Mouse (Mus musculus) intestine, postnatal 0 days (tissue): ENCODE measurements around the gene Clip2. TPM values are rescaled to one million over a fixed set of nuclear protein-coding genes. Genes with fewer than 3 reads are reported as not detected.

Experiments
- ATAC-seq: fragments of 200-750 bp; cut with Nextera tagmentation; 2 replicates; pipeline ENCODE4 v1.8.0; 2017; ENCODE audit warnings: mild to moderate bottlenecking, moderate TSS enrichment, moderate library complexity
- H3K27ac ChIP-seq: fragments of 300-500 bp; sonication (generic); 2 replicates; pipeline ENCODE4 v1.5.1; 2014; ENCODE audit warnings: mild to moderate bottlenecking, low read depth, low read length, moderate library complexity
- H3K27me3 ChIP-seq: fragments of 300-500 bp; sonication (generic); replicated peaks from 2 replicates; pipeline ENCODE4 v1.6.1; 2014; ENCODE audit warnings: low read length, mixed read lengths; ENCODE audit not compliant: control insufficient read depth, insufficient read depth
- H3K36me3 ChIP-seq: fragments of 300-500 bp; sonication (generic); 2 replicates; pipeline ENCODE4 v1.6.1; 2014; ENCODE audit warnings: mild to moderate bottlenecking, moderate library complexity; ENCODE audit not compliant: control insufficient read depth, insufficient read depth
- H3K4me1 ChIP-seq: fragments of 300-500 bp; sonication (generic); replicated peaks from 2 replicates; pipeline ENCODE4 v1.6.1; 2014; ENCODE audit warnings: antibody characterized with exemption, low read length, mixed read lengths; ENCODE audit not compliant: control insufficient read depth, insufficient read depth
- H3K4me2 ChIP-seq: fragments of 300-500 bp; sonication (generic); replicated peaks from 2 replicates; pipeline ENCODE4 v1.6.1; 2014; ENCODE audit warnings: low read depth, mild to moderate bottlenecking, moderate library complexity
- H3K4me3 ChIP-seq: fragments of 300-500 bp; sonication (generic); 2 replicates; pipeline ENCODE4 v1.5.1; 2014; ENCODE audit warnings: low read depth, low read length
- H3K9ac ChIP-seq: fragments of 300-500 bp; sonication (generic); 2 replicates; pipeline ENCODE4 v1.6.1; 2014; ENCODE audit warnings: mild to moderate bottlenecking, low read depth, low read length
- H3K9me3 ChIP-seq: fragments of 300-500 bp; sonication (generic); 2 replicates; pipeline ENCODE4 v1.6.1; 2016; ENCODE audit warnings: mixed run types; ENCODE audit not compliant: control insufficient read depth
- CTCF ChIP-seq: sonication (generic); IDR thresholded peaks from 2 replicates; pipeline ENCODE4 v1.5.1; 2016; ENCODE audit warnings: low read depth, mild to moderate bottlenecking, control low read depth, antibody characterized with exemption, moderate library complexity
- WGBS: fragments of 180-500 bp; shearing (Covaris S2); extraction: QIAGEN DNeasy Blood & Tissue Kit; methylation state at CpG from one replicate; pipeline ENCODE4 v1.1.7; 2014; 5-methylcytosine and 5-hydroxymethylcytosine counted together
- polyA plus RNA-seq: library from polyadenylated mRNA; unstranded; fragments of >200 nt; fragmentation: Nextera tagmentation; extraction: Ambion mirVana; gene quantifications from 2 replicates; pipeline ENCODE4 v1.2.1, GENCODE M21; 2015

The Clip2 gene
- polyA plus RNA-seq, 1 experiment from 2014 or later, result 2.6 TPM

- no peak for ATAC-seq
- H3K4me2 ChIP-seq, result no peak overlapping the region
- peaks cover 6% of the 10 kb centered on the region; the same call in 1 of the 2 replicates for H3K36me3 ChIP-seq
- no peaks in the 10 kb centered on the region for H3K9me3 ChIP-seq
- 56% methylated on average over 3 of the region's 3 CpGs for WGBS
- no peak overlapping the region for H3K4me3 ChIP-seq
- peaks cover 15% of the 10 kb centered on the region for H3K4me1 ChIP-seq
- H3K9ac ChIP-seq, result no peak overlapping the region
- H3K27me3 ChIP-seq, result no peaks in the 10 kb centered on the region
- peak; percentile 63 for TF ChIP-seq CTCF
- H3K27ac ChIP-seq, result no peak overlapping the region
These were observed 7.0 kb downstream of the Clip2 start for GRCm38 (mm10) chr5:134545242-134545629.

DNA sequence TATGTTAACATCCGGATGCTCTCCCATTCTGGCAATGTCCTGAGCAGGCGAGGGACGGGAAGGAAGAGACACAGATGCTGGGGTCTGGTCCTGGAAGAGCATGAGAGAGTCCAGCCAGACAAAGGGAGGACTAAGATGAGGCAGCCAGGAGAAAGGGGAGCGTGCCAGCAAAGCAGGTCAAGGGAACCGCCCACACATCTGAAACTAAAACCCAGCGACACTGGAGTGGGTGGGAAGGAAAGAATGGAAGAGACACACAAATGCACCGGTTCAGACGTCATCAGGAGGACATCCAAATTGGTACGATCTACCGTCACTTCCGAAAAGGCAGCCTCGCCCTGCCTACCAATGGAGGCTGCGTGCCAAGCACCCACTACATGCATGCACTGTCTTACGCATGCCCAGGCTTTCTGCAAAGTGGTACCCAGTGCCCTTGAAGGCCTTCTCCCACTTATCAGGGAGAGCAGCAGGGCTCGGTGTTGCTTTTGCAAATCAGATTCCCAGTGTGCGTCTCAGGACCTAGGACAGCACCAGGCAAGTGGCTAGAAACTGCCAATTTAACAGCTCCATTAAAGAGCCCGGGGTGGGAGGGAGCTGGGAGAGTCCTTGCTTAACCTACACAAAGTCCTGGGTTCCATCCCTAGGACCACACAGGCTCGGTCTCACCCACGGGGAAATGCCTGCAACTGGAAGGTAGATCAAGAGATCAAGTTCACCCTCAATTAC is 7.6 kb downstream of the Clip2 start:
- H3K4me1 ChIP-seq, result peaks cover 15% of the 10 kb centered on the region; the same call in 1 of the 2 replicates
- ATAC-seq, result no peak
- 65% methylated on average over 19 of the region's 19 CpGs for WGBS

GRCm38 (mm10) chr5:134541640-134542039 is 10.6 kb downstream of the Clip2 start:
- H3K9ac ChIP-seq, result no peak overlapping the region
- no peak overlapping the region for H3K4me3 ChIP-seq
- 36% methylated on average over 7 of the region's 7 CpGs for WGBS
- H3K4me2 ChIP-seq, result no peak overlapping the region
- no peaks in the 10 kb centered on the region for H3K9me3 ChIP-seq
- peaks cover 10% of the 10 kb centered on the region; the same call in 1 of the 2 replicates for H3K4me1 ChIP-seq
- H3K27ac ChIP-seq, result peak overlapping the region; percentile 41; the same call in 1 of the 2 replicates
- H3K27me3 ChIP-seq, result no peaks in the 10 kb centered on the region
- H3K36me3 ChIP-seq, result peaks cover 12% of the 10 kb centered on the region; the same call in 1 of the 2 replicates
- no peak for ATAC-seq
- TF ChIP-seq CTCF, result no peak

More for the DNA sequence above, 7.6 kb downstream of the Clip2 start:
- peaks cover 6% of the 10 kb centered on the region; the same call in 1 of the 2 replicates for H3K36me3 ChIP-seq
- H3K4me3 ChIP-seq, result no peak overlapping the region
- no peaks in the 10 kb centered on the region for H3K27me3 ChIP-seq
- no peak overlapping the region for H3K4me2 ChIP-seq
- H3K9me3 ChIP-seq, result no peaks in the 10 kb centered on the region
- no peak for TF ChIP-seq CTCF
- H3K9ac ChIP-seq, result no peak overlapping the region
- H3K27ac ChIP-seq, result no peak overlapping the region

DNA sequence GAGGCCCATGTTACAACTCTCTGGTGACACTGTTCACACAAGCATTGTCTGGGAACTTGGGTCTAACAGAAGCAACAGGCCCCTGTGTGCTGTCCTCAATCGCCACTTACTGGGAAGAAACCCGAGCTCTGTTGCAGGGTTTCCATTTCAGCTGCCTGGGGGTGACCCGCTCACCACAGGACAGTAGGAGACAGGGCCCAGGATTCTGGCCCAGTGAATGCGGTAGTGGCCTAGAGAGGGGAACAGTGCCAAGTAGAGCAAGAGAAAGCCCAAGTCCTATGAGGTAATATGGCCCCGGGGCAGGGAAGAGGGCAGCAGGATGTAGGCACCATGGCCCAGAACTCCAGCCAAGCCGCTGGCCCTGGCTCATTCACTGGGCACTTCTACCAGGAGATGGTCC is 11.4 kb downstream of the Clip2 start:
- peaks cover 10% of the 10 kb centered on the region; the same call in 1 of the 2 replicates for H3K4me1 ChIP-seq
- ATAC-seq, result no peak
- no peak overlapping the region for H3K4me3 ChIP-seq
- no peak overlapping the region for H3K4me2 ChIP-seq
- no peak overlapping the region for H3K27ac ChIP-seq
- 81% methylated on average over 6 of the region's 6 CpGs for WGBS
- H3K27me3 ChIP-seq, result no peaks in the 10 kb centered on the region
- no peaks in the 10 kb centered on the region for H3K9me3 ChIP-seq
- no peak overlapping the region for H3K9ac ChIP-seq
- peaks cover 12% of the 10 kb centered on the region; the same call in 1 of the 2 replicates for H3K36me3 ChIP-seq
- no peak for TF ChIP-seq CTCF

DNA sequence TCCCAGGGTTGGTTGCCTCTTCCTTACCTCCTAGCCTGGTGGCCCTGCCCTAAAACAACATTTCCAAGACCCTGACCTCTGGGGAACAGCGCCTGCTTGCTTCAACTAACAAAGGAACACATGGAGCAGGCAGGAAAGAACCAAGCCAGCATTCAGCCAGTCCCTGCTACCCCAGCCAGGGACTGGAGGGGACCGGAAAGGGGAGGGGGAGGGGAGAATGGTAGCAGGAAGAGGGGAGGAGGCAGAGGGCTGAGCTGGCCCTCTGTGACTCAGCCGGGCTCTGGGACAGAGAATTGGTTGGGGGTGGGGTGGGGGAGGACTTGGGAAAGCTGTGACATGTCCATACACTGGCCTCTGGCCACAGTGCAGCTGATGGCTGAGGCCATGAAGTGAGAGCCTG is 12.3 kb downstream of the Clip2 start:
- Histone ChIP-seq H3K9me3 (no peaks in the 10 kb centered on the region), H3K27me3 (no peaks in the 10 kb centered on the region), H3K36me3 (peaks cover 20% of the 10 kb centered on the region), H3K4me3 (no peak overlapping the region), H3K27ac (peak overlapping the region; percentile 15), H3K9ac (no peak overlapping the region), H3K4me1 (peaks cover 10% of the 10 kb centered on the region; the same call in 1 of the 2 replicates), H3K4me2 (no peak overlapping the region; the same call in 1 of the 2 replicates)
- peak; percentile 51; the same call in 1 of the 2 replicates for ATAC-seq
- TF ChIP-seq CTCF, result peak; percentile 19; the same call in 1 of the 2 replicates
- WGBS, result 26% methylated on average over 3 of the region's 3 CpGs

DNA sequence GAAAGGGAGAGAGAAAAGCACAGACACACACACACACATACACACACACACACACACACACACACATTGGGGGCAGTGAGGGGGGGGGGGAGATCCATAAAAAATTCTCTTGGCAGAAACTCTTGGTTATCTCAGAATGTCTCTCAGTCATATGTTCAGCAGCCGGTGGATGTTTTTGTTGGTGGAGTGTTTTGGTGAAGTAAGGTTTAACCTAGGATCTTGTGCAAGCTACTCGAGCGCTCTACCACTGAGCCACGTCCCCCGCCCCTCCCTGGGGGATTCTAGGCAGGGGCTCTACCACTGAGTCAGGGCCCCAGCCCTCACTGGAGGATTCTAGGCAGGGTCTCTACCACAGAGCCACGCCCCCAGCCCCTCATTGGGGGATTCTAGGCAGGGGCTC is 16.2 kb downstream of the Clip2 start:
- peaks cover 5% of the 10 kb centered on the region; the same call in 1 of the 2 replicates for H3K4me1 ChIP-seq
- no peak overlapping the region for H3K27ac ChIP-seq
- no peak overlapping the region for H3K9ac ChIP-seq
- H3K4me2 ChIP-seq, result no peak overlapping the region
- peaks cover 50% of the 10 kb centered on the region for H3K36me3 ChIP-seq
- ATAC-seq, result no peak
- TF ChIP-seq CTCF, result no peak
- no peaks in the 10 kb centered on the region for H3K27me3 ChIP-seq
- no peaks in the 10 kb centered on the region for H3K9me3 ChIP-seq
- 79% methylated on average over 6 of the region's 6 CpGs for WGBS
- no peak overlapping the region for H3K4me3 ChIP-seq
